Mouse (Mus musculus): ENCODE measurements around the gene Mllt6. TPM values are rescaled to one million over a fixed set of nuclear protein-coding genes. Genes with fewer than 3 reads are reported as not detected.

Gene Mllt6
- total RNA-seq, 2 experiments from 2014 or later: 6.3 to 6.9 TPM

GRCm38 (mm10) chr11:97666221-97666620 lies 3.0 kb downstream of the Mllt6 start:
- ATAC-seq (ENCODE audit: poor library complexity, severe bottlenecking): no peak

GRCm38 (mm10) chr11:97666794-97667193 lies 3.6 kb downstream of the Mllt6 start:
- no peak for ATAC-seq (ENCODE audit: poor library complexity, severe bottlenecking)

- no peak for ATAC-seq (ENCODE audit: poor library complexity, severe bottlenecking)
These were observed 4.9 kb downstream of the Mllt6 start for GRCm38 (mm10) chr11:97668160-97668559.

- ATAC-seq (ENCODE audit: poor library complexity, severe bottlenecking): no peak
These were observed 6.1 kb downstream of the Mllt6 start for GRCm38 (mm10) chr11:97669268-97669667.

- no peak for ATAC-seq (ENCODE audit: poor library complexity, severe bottlenecking)
These were observed 6.6 kb downstream of the Mllt6 start for GRCm38 (mm10) chr11:97669829-97670228.

- no peak for ATAC-seq (ENCODE audit: poor library complexity, severe bottlenecking)
These were observed 7.3 kb downstream of the Mllt6 start for GRCm38 (mm10) chr11:97670234-97671176.

GRCm38 (mm10) chr11:97671177-97671527 lies 7.9 kb downstream of the Mllt6 start:
- ATAC-seq (ENCODE audit: poor library complexity, severe bottlenecking): no peak

GRCm38 (mm10) chr11:97673148-97673547 lies 9.9 kb downstream of the Mllt6 start:
- no peak for ATAC-seq (ENCODE audit: poor library complexity, severe bottlenecking)

GRCm38 (mm10) chr11:97676050-97676754 lies 13.0 kb downstream of the Mllt6 start:
- ATAC-seq (ENCODE audit: poor library complexity, severe bottlenecking): no peak

- ATAC-seq (ENCODE audit: poor library complexity, severe bottlenecking): no peak
These were observed 14.2 kb downstream of the Mllt6 start for GRCm38 (mm10) chr11:97677381-97677780.

- ATAC-seq (ENCODE audit: poor library complexity, severe bottlenecking): no peak
These were observed 14.6 kb downstream of the Mllt6 start for GRCm38 (mm10) chr11:97677842-97678241.

- ATAC-seq (ENCODE audit: poor library complexity, severe bottlenecking): no peak
These were observed 15.1 kb downstream of the Mllt6 start for GRCm38 (mm10) chr11:97678301-97678700.

- no peak for ATAC-seq (ENCODE audit: poor library complexity, severe bottlenecking)
These were observed 17.2 kb downstream of the Mllt6 start for GRCm38 (mm10) chr11:97680430-97680829.

- no peak for ATAC-seq (ENCODE audit: poor library complexity, severe bottlenecking)
These were observed 19.4 kb downstream of the Mllt6 start for GRCm38 (mm10) chr11:97682504-97683055.

GRCm38 (mm10) chr11:97684063-97684680 lies 21.0 kb downstream of the Mllt6 start:
- peak; percentile 55 for ATAC-seq (ENCODE audit: poor library complexity, severe bottlenecking)

- no peak for ATAC-seq (ENCODE audit: poor library complexity, severe bottlenecking)
These were observed 21.6 kb downstream of the Mllt6 start for GRCm38 (mm10) chr11:97684766-97685165.

GRCm38 (mm10) chr11:97685613-97686321 lies 22.6 kb downstream of the Mllt6 start, which contains the start of gene Cisd3:
Gene Cisd3, plus strand, starts transcription at chr11:97685826.
- ATAC-seq (ENCODE audit: poor library complexity, severe bottlenecking): peak; percentile 94

- no peak for ATAC-seq (ENCODE audit: poor library complexity, severe bottlenecking)
These were observed 23.2 kb downstream of the Mllt6 start for GRCm38 (mm10) chr11:97686322-97686908.

GRCm38 (mm10) chr11:97687061-97687460 lies 23.8 kb downstream of the Mllt6 start:
- no peak for ATAC-seq (ENCODE audit: poor library complexity, severe bottlenecking)

GRCm38 (mm10) chr11:97689861-97690260 lies 26.6 kb downstream of the Mllt6 start:
- no peak for ATAC-seq (ENCODE audit: poor library complexity, severe bottlenecking)
